Mouse (Mus musculus) embryonic stem cell, embryonic (primary cell): Measurements from ENCODE around the gene Ino80d.

ENCODE experiments used
- CTCF ChIA-PET, 4 experiments: fragments of 300-600 bp in 2 of 4; fragments of 350-600 bp in 2 of 4; sonication (Branson Sonifier 250); formaldehyde crosslinking; loops; one replicate each; lab custom pipeline; 2022; ENCODE audit warnings: inconsistent platforms in 2 of 4; lab: Charles Lee
- POLR2A ChIA-PET, 4 experiments: fragments of 300-600 bp in 2 of 4; fragments of 350-600 bp in 2 of 4; sonication (Branson Sonifier 250); formaldehyde crosslinking; loops; one replicate each; lab custom pipeline; 2022; ENCODE audit warnings: antibody characterized with exemption in 4 of 4, inconsistent platforms in 1 of 4; lab: Charles Lee

Gene Ino80d

GRCm38 (mm10) chr1:63114136-63114781 lies at the start of gene Ino80d:
Ino80d (minus strand) TSS chr1:63114667.
- CTCF ChIA-PET, result interaction anchor here in 3 of 4 experiments (0.6 to 1.1 kb wide), 3 partner anchors 27 to 54 kb away, joined by 3 to 9 read pairs (median 4); no protein-coding TSS in a partner anchor

GRCm38 (mm10) chr1:63140231-63140630 lies 25.8 kb upstream of the Ino80d start:
- POLR2A ChIA-PET, result interaction anchor here (0.5 to 3.5 kb wide), 19 partner anchors 9 to 107 kb away, joined by 3 to 18 read pairs (median 3); partner anchors contain the start of genes Eef1b2 (in 2 of the 4) and Ndufs1 (in 2 of the 4)
- CTCF ChIA-PET, result interaction anchor here in 1 of 4 experiments (0.6 to 0.8 kb wide), 2 partner anchors 28 to 65 kb away, joined by 3 to 6 read pairs; no protein-coding TSS in a partner anchor

More at GRCm38 (mm10) chr1:63114136-63114781, at the start of gene Ino80d:
- POLR2A ChIA-PET, result interaction anchor here in 3 of 4 experiments (0.5 to 4.9 kb wide), 26 partner anchors 9 to 371 kb away, joined by 3 to 28 read pairs (median 4); no protein-coding TSS in a partner anchor

- ChIA-PET CTCF (interaction anchor here in 3 of 4 experiments (0.6 to 1.0 kb wide), 5 partner anchors 23 to 438 kb away, joined by 3 read pairs; no protein-coding TSS in a partner anchor), POLR2A (interaction anchor here (0.6 to 4.6 kb wide), 58 partner anchors 8 to 982 kb away, joined by 3 to 57 read pairs (median 4); partner anchors contain the start of genes Eef1b2 (in 3 of the 4), Ndufs1 (in 3 of the 4) and Ino80d (in 2 of the 4))
These were observed 24.1 kb upstream of the Ino80d start for GRCm38 (mm10) chr1:63138586-63138985.

- ChIA-PET POLR2A (interaction anchor here (0.6 to 4.6 kb wide), 56 partner anchors 9 to 401 kb away, joined by 3 to 57 read pairs (median 4); partner anchors contain the start of genes Eef1b2 (in 3 of the 4), Ino80d (in 3 of the 4) and Ndufs1 (in 3 of the 4)), CTCF (interaction anchor here in 2 of 4 experiments (0.6 kb wide), 3 partner anchors 31 to 437 kb away, joined by 3 read pairs; no protein-coding TSS in a partner anchor)
These were observed 23.5 kb upstream of the Ino80d start for GRCm38 (mm10) chr1:63137971-63138370.

- POLR2A ChIA-PET, result interaction anchor here in 1 of 4 experiments (0.6 to 4.6 kb wide), 5 partner anchors 8 to 71 kb away, joined by 3 to 57 read pairs (median 3); no protein-coding TSS in a partner anchor
These were observed 20.1 kb upstream of the Ino80d start for GRCm38 (mm10) chr1:63134530-63134929.

GRCm38 (mm10) chr1:63131766-63132165 lies 17.3 kb upstream of the Ino80d start:
- ChIA-PET CTCF (no interaction called here), POLR2A (interaction anchor here in 3 of 4 experiments (0.7 to 3.3 kb wide), 26 partner anchors 8 to 357 kb away, joined by 3 to 28 read pairs (median 4); partner anchors contain the start of gene Ino80d (in 3 of the 3))

More at GRCm38 (mm10) chr1:63134530-63134929, 20.1 kb upstream of the Ino80d start:
- CTCF ChIA-PET, result interaction anchor here in 1 of 4 experiments (0.6 kb wide), 1 partner anchor 30 kb away, joined by 3 read pairs; no protein-coding TSS in a partner anchor

GRCm38 (mm10) chr1:63130883-63131282 lies 16.4 kb upstream of the Ino80d start:
- CTCF ChIA-PET, result no interaction called here
- POLR2A ChIA-PET, result interaction anchor here in 3 of 4 experiments (0.7 to 3.3 kb wide), 15 partner anchors 9 to 71 kb away, joined by 3 to 28 read pairs (median 4); partner anchors contain the start of gene Ino80d (in 2 of the 3)

- ChIA-PET POLR2A (interaction anchor here in 3 of 4 experiments (0.6 to 7.8 kb wide), 13 partner anchors 7 to 1199 kb away, joined by 3 to 57 read pairs (median 4); partner anchors contain the start of gene Ino80d (in 2 of the 3)), CTCF (no interaction called here)
These were observed 15.6 kb upstream of the Ino80d start for GRCm38 (mm10) chr1:63129857-63130690.

GRCm38 (mm10) chr1:63129273-63129672 lies 14.8 kb upstream of the Ino80d start:
- CTCF ChIA-PET, result no interaction called here
- POLR2A ChIA-PET, result interaction anchor here in 3 of 4 experiments (0.6 to 7.8 kb wide), 9 partner anchors 8 to 1198 kb away, joined by 3 to 57 read pairs (median 4); no protein-coding TSS in a partner anchor

- POLR2A ChIA-PET, result interaction anchor here in 2 of 4 experiments (1.0 to 7.8 kb wide), 6 partner anchors 10 to 45 kb away, joined by 3 to 57 read pairs (median 6); partner anchors contain the start of gene Ino80d (in 1 of the 2)
- CTCF ChIA-PET, result no interaction called here
These were observed 11.7 kb upstream of the Ino80d start for GRCm38 (mm10) chr1:63126206-63126605.

GRCm38 (mm10) chr1:63123823-63124450 lies 9.5 kb upstream of the Ino80d start:
- CTCF ChIA-PET, result interaction anchor here in 1 of 4 experiments (0.6 kb wide), 1 partner anchor 41 kb away, joined by 3 read pairs; no protein-coding TSS in a partner anchor
- POLR2A ChIA-PET, result interaction anchor here in 3 of 4 experiments (0.7 to 7.8 kb wide), 9 partner anchors 8 to 57 kb away, joined by 3 to 57 read pairs (median 4); partner anchors contain the start of gene Ino80d (in 1 of the 3)

- POLR2A ChIA-PET, result interaction anchor here in 1 of 4 experiments (0.9 kb wide), 1 partner anchor 16 kb away, joined by 3 read pairs; no protein-coding TSS in a partner anchor
- CTCF ChIA-PET, result no interaction called here
These were observed 7.5 kb upstream of the Ino80d start for GRCm38 (mm10) chr1:63122005-63122404.

- ChIA-PET POLR2A (interaction anchor here in 1 of 4 experiments (1.6 kb wide), 1 partner anchor 18 kb away, joined by 4 read pairs; no protein-coding TSS in a partner anchor), CTCF (no interaction called here)
These were observed 5.9 kb upstream of the Ino80d start for GRCm38 (mm10) chr1:63120382-63120781.

GRCm38 (mm10) chr1:63119675-63120074 lies 5.2 kb upstream of the Ino80d start:
- CTCF ChIA-PET, result no interaction called here
- POLR2A ChIA-PET, result interaction anchor here in 1 of 4 experiments (0.6 to 1.6 kb wide), 5 partner anchors 10 to 22 kb away, joined by 3 to 4 read pairs (median 4); no protein-coding TSS in a partner anchor

- ChIA-PET CTCF (interaction anchor here in 3 of 4 experiments (0.7 to 1.3 kb wide), 5 partner anchors 23 to 159 kb away, joined by 3 to 4 read pairs (median 3); no protein-coding TSS in a partner anchor), POLR2A (interaction anchor here in 3 of 4 experiments (0.6 to 4.9 kb wide), 23 partner anchors 8 to 326 kb away, joined by 3 to 28 read pairs (median 5); partner anchors contain the start of genes Eef1b2 (in 1 of the 3) and Ndufs1 (in 1 of the 3))
These were observed 1.1 kb upstream of the Ino80d start for GRCm38 (mm10) chr1:63115540-63115939.

GRCm38 (mm10) chr1:63115096-63115495 lies 629 bp upstream of the Ino80d start:
- ChIA-PET POLR2A (interaction anchor here in 3 of 4 experiments (0.6 to 4.9 kb wide), 20 partner anchors 7 to 221 kb away, joined by 3 to 28 read pairs (median 6); no protein-coding TSS in a partner anchor), CTCF (interaction anchor here in 3 of 4 experiments (0.6 to 1.3 kb wide), 5 partner anchors 8 to 160 kb away, joined by 3 to 12 read pairs (median 3); no protein-coding TSS in a partner anchor)
